Mouse (Mus musculus) adrenal gland, adult (tissue): ENCODE data around the gene Pou2f3.
"Not testable (repeated sequence)": the region's sequence is repeated elsewhere in the genome, so short reads cannot be mapped to it uniquely, and the experiment has no call there.

ENCODE experiments used
- DNase-seq, 2 experiments: peaks; one replicate each; pipeline ENCODE4 v3.0.0; 2022 to 2023; ENCODE audit warnings: low spot score in 1 of 2; ENCODE audit not compliant: inconsistent age in 2 of 2

Pou2f3 gene

GRCm38 (mm10) chr9:43178172-43178571, 32.0 kb downstream of the Pou2f3 start:
- DNase-seq: no peak

DNA sequence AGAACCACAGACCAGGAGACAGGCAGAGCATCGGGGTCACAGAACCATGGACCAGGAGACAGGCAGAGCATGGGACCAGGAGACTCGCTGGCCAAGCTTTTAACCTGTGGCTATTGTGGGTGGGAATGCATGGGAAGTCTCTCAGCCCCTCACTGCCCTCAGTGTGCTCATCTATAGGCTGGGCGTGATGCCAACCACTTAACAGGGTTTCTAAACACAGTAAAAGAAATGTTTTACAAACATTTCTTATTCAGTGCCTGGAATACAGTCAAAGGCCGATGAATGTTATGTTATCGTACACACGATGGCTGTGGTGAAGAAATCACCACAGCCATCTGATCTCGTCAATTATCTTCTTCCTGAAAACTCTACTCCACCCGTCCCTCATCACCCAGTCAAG, 43.1 kb downstream of the Pou2f3 start:
- DNase-seq: no peak

- DNase-seq: no peak
Measured at GRCm38 (mm10) chr9:43166346-43166745, 43.8 kb downstream of the Pou2f3 start.

DNA sequence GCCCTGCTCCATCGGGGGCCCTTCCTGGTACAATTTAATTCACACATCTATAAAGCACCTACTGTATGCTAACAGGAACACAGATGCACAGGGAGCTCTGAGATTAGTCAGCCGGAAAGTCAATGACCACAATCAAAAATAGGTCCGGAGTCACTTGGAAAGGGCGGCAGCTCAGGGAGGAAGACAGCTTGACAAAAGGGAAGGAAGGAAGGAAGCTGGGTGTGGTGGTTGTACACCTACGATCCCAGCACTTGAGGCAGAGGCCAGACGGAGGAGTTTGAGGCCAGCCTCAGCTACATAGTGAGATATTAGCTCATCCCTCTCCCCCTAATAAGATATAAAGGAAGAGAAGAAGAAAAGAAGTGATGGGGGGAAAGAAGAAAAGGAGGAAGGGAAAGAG, 54.2 kb downstream of the Pou2f3 start:
- DNase-seq: no peak

GRCm38 (mm10) chr9:43151779-43152178, 58.4 kb downstream of the Pou2f3 start:
- no peak for DNase-seq

- DNase-seq: no peak
Measured at GRCm38 (mm10) chr9:43150957-43151356, 59.2 kb downstream of the Pou2f3 start.

GRCm38 (mm10) chr9:43150075-43150474, 60.1 kb downstream of the Pou2f3 start:
- DNase-seq: peak; percentile 27 to 49

GRCm38 (mm10) chr9:43149498-43149897, 60.7 kb downstream of the Pou2f3 start:
- DNase-seq: no peak

DNA sequence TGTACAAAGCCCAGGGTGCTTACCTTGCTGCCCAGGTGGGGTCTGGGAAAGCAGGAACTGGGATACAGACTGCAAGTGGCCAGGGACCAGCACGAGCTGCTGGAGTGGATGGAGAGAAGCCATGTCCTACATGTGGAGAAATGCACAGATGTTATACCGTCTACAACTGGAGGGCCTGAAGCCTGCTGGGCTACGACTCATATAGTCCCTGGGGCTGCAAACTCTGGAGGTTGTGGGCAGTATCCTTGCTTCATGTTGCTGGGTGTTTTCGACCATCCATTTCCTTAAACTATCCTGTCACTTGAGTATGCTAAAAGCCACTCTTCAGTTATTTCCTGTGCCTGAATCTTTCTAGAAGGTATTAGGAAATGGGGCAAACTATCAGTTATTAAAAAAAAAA, 65.0 kb downstream of the Pou2f3 start:
- DNase-seq: no peak

DNA sequence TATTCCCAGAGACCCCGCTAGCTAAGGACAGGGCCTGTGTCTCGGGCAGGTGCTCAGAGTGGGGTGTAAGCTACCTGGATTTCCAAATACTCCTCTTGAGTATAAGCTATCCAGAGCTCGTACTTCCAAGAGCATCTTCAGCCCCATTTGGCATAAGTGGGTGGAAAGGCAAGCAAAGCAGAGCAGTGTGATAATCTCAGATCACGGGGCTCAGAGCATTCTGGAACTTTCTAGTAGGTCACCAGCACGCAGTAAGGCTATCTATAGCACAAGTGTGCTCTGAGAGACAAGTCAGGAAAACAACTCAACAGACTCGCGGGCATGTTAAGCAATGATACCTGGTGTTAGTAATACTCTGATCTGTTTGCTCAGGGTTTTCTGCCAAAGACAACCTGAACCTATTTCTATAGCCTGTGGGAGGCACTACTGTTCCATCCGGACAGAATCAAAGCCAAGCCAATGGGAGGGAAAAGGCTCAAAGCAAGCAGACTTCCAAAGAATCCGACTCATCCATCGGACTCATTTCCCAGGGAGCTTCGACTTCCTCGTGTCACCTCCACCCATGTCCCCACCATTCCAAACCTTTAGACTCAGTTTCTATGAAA, 65.9 kb downstream of the Pou2f3 start:
- no peak for DNase-seq

DNA sequence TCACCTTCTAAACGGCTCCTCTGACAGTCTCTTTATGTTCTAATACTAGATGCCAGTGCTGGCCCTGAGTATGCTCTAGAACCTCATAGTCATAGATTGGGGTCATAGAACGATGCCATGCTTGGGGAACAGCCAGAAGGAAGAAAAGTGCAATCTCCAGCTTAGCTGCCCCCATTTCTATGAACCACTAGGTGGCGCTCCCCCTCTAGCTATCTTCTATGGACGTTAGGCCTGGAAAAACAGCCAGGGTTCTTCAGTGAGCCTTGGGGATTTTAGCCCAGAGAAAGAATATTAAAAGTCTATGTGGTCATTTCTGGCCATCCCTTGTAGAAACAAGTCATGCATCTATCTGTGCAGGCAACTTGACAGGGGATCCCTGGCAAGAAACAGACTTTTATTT, 68.3 kb downstream of the Pou2f3 start:
- DNase-seq: peak; percentile 67 to 90

- no peak for DNase-seq
Measured at GRCm38 (mm10) chr9:43133525-43133924, 76.6 kb downstream of the Pou2f3 start.

- DNase-seq: no peak
Measured at GRCm38 (mm10) chr9:43132380-43132779, 77.8 kb downstream of the Pou2f3 start.

GRCm38 (mm10) chr9:43131940-43132339, 78.2 kb downstream of the Pou2f3 start:
- no peak for DNase-seq

- no peak for DNase-seq
Measured at GRCm38 (mm10) chr9:43130684-43131083, 79.5 kb downstream of the Pou2f3 start.

DNA sequence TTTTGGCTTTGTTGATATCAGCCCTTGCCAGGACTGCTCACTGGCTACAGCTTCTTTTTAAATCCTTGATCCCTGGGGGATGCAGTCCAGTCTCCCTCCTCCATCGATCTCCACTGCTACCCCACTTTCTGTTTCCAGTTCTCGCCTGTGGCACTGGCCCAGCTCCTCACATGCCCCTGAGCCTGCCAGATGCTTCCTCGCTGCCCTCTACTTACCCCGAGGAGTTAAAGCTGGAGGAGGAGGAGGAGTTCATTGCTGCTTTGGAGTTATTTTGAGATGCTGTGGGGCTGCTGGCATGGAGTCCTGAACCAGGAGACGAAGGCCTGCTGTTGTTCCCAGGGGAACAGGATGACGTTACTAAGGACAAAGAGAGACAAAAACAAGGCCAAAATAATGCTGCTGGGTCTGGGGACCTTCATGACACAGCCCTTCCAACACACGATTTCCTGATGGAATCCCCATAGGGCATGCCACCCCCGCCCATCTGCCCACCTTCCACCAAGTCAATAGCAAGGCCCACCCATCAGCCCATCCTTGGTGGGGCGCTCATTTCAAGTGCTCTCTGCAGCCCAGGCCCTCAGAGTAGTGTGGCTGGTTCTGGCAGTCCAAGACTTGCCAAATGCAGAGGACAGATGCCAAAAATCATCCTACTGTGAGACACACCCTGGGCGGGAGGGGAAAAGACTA, 82.9 kb downstream of the Pou2f3 start:
- DNase-seq: peak; percentile 49 to 84

GRCm38 (mm10) chr9:43122379-43122778, 87.8 kb downstream of the Pou2f3 start:
- DNase-seq: peak; percentile 39 to 57

GRCm38 (mm10) chr9:43121948-43122347, 88.2 kb downstream of the Pou2f3 start:
- DNase-seq: not testable (repeated sequence)

DNA sequence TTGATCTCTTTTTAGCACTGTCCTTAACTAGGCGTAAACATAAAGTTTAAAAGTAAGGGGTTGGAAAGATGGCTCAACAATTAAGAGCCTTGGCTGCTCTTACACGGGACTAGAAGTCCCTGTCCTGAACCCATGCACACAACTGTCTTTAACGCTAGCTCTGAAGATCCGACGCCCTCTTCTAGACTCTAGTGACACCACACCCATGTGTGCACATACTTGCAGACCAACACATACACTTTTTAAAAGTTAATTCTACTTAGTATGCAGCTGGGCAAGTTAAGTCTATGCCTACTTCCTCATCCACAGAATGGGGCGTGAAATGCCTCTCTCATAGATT, 93.2 kb downstream of the Pou2f3 start:
- no peak for DNase-seq

GRCm38 (mm10) chr9:43116134-43116996, 93.8 kb downstream of the Pou2f3 start, which contains the start of gene Tmem136:
Gene Tmem136 (minus strand): TSS chr9:43116570.
- peak; percentile 77 to 88 for DNase-seq

DNA sequence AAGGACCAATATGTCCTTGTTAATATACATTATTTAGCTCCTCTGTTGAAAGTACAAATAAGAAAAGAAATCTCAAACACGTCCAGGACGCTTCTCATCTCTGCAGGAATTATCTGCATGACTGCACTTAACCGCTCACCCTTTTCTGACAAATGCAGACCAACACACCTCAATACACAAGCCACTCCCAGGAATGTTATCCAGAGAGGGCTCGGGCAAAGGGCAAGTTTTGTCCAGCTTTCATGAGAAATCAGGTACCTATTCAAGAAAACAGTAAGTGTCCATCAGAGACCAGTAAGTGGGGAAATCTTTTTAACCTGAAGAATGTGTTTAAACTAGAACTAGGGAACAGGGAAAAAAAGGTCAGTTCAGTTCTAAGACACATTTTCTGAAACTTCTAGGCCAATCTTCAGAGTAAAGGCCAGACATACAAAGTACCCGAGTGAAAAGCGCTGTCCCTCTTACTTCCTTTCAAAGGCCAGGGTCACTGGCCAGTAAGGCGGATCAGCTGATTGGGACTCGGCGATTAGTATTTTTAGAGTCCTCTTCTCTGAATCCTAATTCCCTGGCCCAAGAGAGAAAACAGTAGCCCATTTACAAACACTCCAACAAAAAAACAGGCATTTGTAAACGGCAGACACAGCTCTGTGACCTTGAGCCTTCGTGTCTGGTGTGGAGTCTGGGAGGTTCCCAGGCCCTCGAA, 94.6 kb downstream of the Pou2f3 start:
- DNase-seq: no peak
